Mouse (Mus musculus): ENCODE measurements around the gene Elk4. TPM values are rescaled to one million over a fixed set of nuclear protein-coding genes. Genes with fewer than 3 reads are reported as not detected.

Elk4 gene
- polyA plus RNA-seq, 2 experiments, result 9.1 to 12.0 TPM

DNA sequence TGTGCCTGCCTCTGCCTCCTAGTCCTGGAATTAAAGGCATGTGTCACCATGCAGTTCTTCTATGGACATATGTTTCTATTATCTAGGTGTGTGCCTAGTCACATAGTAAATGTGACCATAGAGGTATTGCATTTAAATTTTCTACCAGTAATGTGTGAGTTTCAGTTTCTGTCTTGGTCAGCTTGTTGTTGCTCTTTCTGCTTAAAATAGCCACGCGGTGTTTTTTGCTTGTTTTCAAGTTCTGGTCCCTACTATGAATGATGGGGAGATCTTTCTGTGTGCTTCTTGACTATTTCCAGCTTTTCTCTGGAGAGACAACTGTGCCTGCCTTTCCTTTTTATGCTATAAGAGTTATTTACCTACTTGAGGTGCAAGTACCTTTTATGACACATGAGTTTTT is 4.4 kb downstream of the Elk4 start:
- H3K4me3 ChIP-seq (ENCODE audit: insufficient read depth in 1 of 2, low read depth in 2 of 2, low read length in 2 of 2), result no peak overlapping the region
- no peaks in the 10 kb centered on the region for H3K9me3 ChIP-seq (ENCODE audit: control insufficient read depth, low read length)
- WGBS (ENCODE audit: insufficient replicate concordance), result 68% methylated on average over 2 of the region's 2 CpGs
- H3K36me3 ChIP-seq (replicated peaks; ENCODE audit: control insufficient read depth, insufficient read depth, low read depth), result peaks cover 16% of the 10 kb centered on the region; the same call in 1 of the 2 replicates
- TF ChIP-seq CTCF (IDR thresholded peaks at IDR 0.05; ENCODE audit: low read depth) (no peak), EP300 (IDR thresholded peaks at IDR 0.05; ENCODE audit: low read depth) (no peak)
- H3K27me3 ChIP-seq (ENCODE audit: control insufficient read depth, insufficient read depth, low read length), result no peaks in the 10 kb centered on the region
- H3K27ac ChIP-seq, result no peak overlapping the region
- no peak overlapping the region for H3K4me2 ChIP-seq (ENCODE audit: low read depth)
- H3K4me1 ChIP-seq (replicated peaks; ENCODE audit: control insufficient read depth in 2 of 2, insufficient read depth in 2 of 2, low read length in 1 of 2), result peaks cover 10 to 14% of the 10 kb centered on the region in 2 experiments
- DNase-seq (ENCODE audit: low read depth in 3 of 3, low spot score in 3 of 3), result no peak
- no peak for ATAC-seq (ENCODE audit: insufficient read depth)
- no peak overlapping the region for H3K9ac ChIP-seq (replicated peaks)

DNA sequence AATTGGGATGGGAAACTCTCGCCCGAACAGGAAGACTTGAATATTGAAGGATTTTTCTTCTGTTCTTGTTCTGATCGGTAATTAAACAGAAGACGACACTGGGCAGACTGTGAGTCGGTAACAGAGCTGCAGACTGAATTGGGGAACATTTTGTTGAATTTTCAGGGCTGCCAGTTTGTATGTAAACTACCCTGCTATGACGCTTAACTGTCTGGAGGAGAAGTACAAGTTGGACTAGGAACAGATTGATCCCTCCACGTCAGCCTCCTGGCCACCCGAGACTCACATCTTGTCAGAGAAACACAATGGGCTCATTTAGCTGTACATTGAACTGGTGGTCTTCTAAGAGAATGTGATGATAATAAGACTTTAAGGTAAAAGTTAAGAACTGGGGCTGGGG is 5.5 kb downstream of the Elk4 start:
- TF ChIP-seq EP300 (IDR thresholded peaks at IDR 0.05; ENCODE audit: low read depth) (no peak), CTCF (IDR thresholded peaks at IDR 0.05; ENCODE audit: low read depth) (no peak)
- Histone ChIP-seq H3K4me2 (ENCODE audit: low read depth) (no peak overlapping the region), H3K4me3 (ENCODE audit: insufficient read depth in 1 of 2, low read depth in 2 of 2, low read length in 2 of 2) (no peak overlapping the region), H3K36me3 (replicated peaks; ENCODE audit: control insufficient read depth, insufficient read depth, low read depth) (peaks cover 25% of the 10 kb centered on the region), H3K9ac (replicated peaks) (no peak overlapping the region), H3K27me3 (ENCODE audit: control insufficient read depth, insufficient read depth, low read length) (no peaks in the 10 kb centered on the region), H3K9me3 (ENCODE audit: control insufficient read depth, low read length) (no peaks in the 10 kb centered on the region), H3K27ac (no peak overlapping the region), H3K4me1 (replicated peaks; ENCODE audit: control insufficient read depth in 2 of 2, insufficient read depth in 2 of 2, low read length in 1 of 2) (peaks cover 10 to 12% of the 10 kb centered on the region in 2 experiments)
- WGBS (ENCODE audit: insufficient replicate concordance), result 83% methylated on average over 8 of the region's 8 CpGs
- DNase-seq (ENCODE audit: low read depth in 3 of 3, low spot score in 3 of 3) (no peak), ATAC-seq (ENCODE audit: insufficient read depth) (no peak)

- Histone ChIP-seq H3K4me2 (ENCODE audit: low read depth) (no peak overlapping the region), H3K36me3 (replicated peaks; ENCODE audit: control insufficient read depth, insufficient read depth, low read depth) (peaks cover 44% of the 10 kb centered on the region), H3K9ac (replicated peaks) (no peak overlapping the region), H3K4me1 (replicated peaks; ENCODE audit: control insufficient read depth in 2 of 2, insufficient read depth in 2 of 2, low read length in 1 of 2) (peaks cover 3% of the 10 kb centered on the region in 2 experiments), H3K27me3 (ENCODE audit: control insufficient read depth, insufficient read depth, low read length) (no peaks in the 10 kb centered on the region), H3K4me3 (ENCODE audit: insufficient read depth in 1 of 2, low read depth in 2 of 2, low read length in 2 of 2) (no peak overlapping the region), H3K27ac (no peak overlapping the region), H3K9me3 (ENCODE audit: control insufficient read depth, low read length) (no peaks in the 10 kb centered on the region)
- peak; percentile 61 for TF ChIP-seq CTCF (IDR thresholded peaks at IDR 0.05; ENCODE audit: low read depth)
- TF ChIP-seq EP300 (IDR thresholded peaks at IDR 0.05; ENCODE audit: low read depth), result no peak
- WGBS (ENCODE audit: insufficient replicate concordance), result 78% methylated on average over 1 of the region's 1 CpGs
- ATAC-seq (ENCODE audit: insufficient read depth), result no peak
- DNase-seq (ENCODE audit: low read depth in 3 of 3, low spot score in 3 of 3), result no peak
Measured at GRCm38 (mm10) chr1:132014800-132015199, 7.4 kb downstream of the Elk4 start.

DNA sequence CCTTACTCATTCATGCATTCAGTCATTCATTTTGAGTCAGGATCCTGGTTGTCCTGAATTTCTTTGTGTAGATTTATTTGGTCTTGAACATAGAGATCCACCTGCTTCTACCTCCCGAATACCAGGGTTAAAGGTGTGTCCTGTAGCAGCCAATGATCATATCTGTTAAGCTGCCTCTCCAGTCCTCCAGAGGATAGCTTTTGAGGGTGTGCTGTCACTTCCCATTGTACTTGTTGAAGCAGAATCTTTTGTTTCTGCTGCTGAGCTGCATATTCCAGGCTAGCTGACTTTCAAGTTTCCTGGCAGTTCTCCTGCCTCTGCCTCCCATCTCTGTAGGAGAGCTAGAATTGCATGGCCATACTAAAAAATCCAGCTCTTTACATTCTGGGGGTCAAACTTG is 9.3 kb downstream of the Elk4 start:
- H3K4me1 ChIP-seq (replicated peaks; ENCODE audit: control insufficient read depth in 2 of 2, insufficient read depth in 2 of 2, low read length in 1 of 2), result peaks cover 0 to 2% of the 10 kb centered on the region in 2 experiments; a peak in 1 of 4 replicates
- peaks cover 59% of the 10 kb centered on the region for H3K36me3 ChIP-seq (replicated peaks; ENCODE audit: control insufficient read depth, insufficient read depth, low read depth)
- ATAC-seq (ENCODE audit: insufficient read depth) (no peak), DNase-seq (ENCODE audit: low read depth in 3 of 3, low spot score in 3 of 3) (no peak)
- no peaks in the 10 kb centered on the region for H3K9me3 ChIP-seq (ENCODE audit: control insufficient read depth, low read length)
- no peaks in the 10 kb centered on the region for H3K27me3 ChIP-seq (ENCODE audit: control insufficient read depth, insufficient read depth, low read length)
- H3K9ac ChIP-seq (replicated peaks), result no peak overlapping the region
- H3K27ac ChIP-seq, result no peak overlapping the region
- H3K4me3 ChIP-seq (ENCODE audit: insufficient read depth in 1 of 2, low read depth in 2 of 2, low read length in 2 of 2), result no peak overlapping the region
- WGBS (ENCODE audit: insufficient replicate concordance), result 75% methylated on average over 1 of the region's 1 CpGs
- no peak overlapping the region for H3K4me2 ChIP-seq (ENCODE audit: low read depth)
- no peak for TF ChIP-seq CTCF (IDR thresholded peaks at IDR 0.05; ENCODE audit: low read depth)
- no peak for TF ChIP-seq EP300 (IDR thresholded peaks at IDR 0.05; ENCODE audit: low read depth)

- peaks cover 82% of the 10 kb centered on the region for H3K36me3 ChIP-seq (replicated peaks; ENCODE audit: control insufficient read depth, insufficient read depth, low read depth)
- H3K9me3 ChIP-seq (ENCODE audit: control insufficient read depth, low read length), result no peaks in the 10 kb centered on the region
- peaks cover 2 to 3% of the 10 kb centered on the region in 2 experiments; a peak in 1 of 4 replicates for H3K4me1 ChIP-seq (replicated peaks; ENCODE audit: control insufficient read depth in 2 of 2, insufficient read depth in 2 of 2, low read length in 1 of 2)
- H3K27ac ChIP-seq, result no peak overlapping the region
- no peak overlapping the region for H3K9ac ChIP-seq (replicated peaks)
- TF ChIP-seq CTCF (IDR thresholded peaks at IDR 0.05; ENCODE audit: low read depth) (no peak), EP300 (IDR thresholded peaks at IDR 0.05; ENCODE audit: low read depth) (no peak)
- H3K27me3 ChIP-seq (ENCODE audit: control insufficient read depth, insufficient read depth, low read length), result no peaks in the 10 kb centered on the region
- no peak overlapping the region for H3K4me2 ChIP-seq (ENCODE audit: low read depth)
- H3K4me3 ChIP-seq (ENCODE audit: insufficient read depth in 1 of 2, low read depth in 2 of 2, low read length in 2 of 2), result no peak overlapping the region
- DNase-seq (ENCODE audit: low read depth in 3 of 3, low spot score in 3 of 3) (no peak), ATAC-seq (ENCODE audit: insufficient read depth) (no peak)
- 86% methylated on average over 7 of the region's 7 CpGs for WGBS (ENCODE audit: insufficient replicate concordance)
Measured at GRCm38 (mm10) chr1:132019876-132020275, 12.5 kb downstream of the Elk4 start.

All from liver, embryonic 14.5 days (tissue).